In the genomic region with DNA sequence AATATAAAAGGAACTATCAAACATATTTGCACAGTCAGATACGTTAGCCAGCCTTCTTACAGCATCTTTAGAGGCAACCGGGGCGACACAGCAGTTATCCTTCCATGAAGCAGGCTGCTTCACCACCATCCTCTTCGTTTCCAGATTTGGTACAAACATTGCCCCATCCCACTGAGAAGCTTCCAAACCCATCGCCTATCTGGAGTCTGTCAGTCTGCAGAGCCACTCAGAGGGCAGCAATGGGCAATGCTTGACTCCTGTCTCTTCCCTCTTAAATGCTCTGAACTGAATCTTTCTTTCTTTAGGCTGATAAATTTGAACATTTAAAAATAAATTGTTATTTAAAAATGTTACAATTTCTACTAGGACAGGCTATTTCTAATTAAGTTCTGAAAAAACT, we compare ENCODE assay signal across 26 mouse cellular contexts. TPM values are rescaled to one million over a fixed set of nuclear protein-coding genes. Genes with fewer than 3 reads are reported as not detected.
DNase-seq lines count a peak whose midpoint lies in the region; ATAC-seq lines count a peak whose summit lies in the region.
"Had no signal": no experiment of that assay in that cellular context is flagged by ENCODE, and none has a peak within 500 bp of the region (broad histone marks: within the 10 kb centered on the region; RNA-seq: fewer than 3 reads in every experiment).

No protein-coding gene starts in this region.

- no peak overlapping the region for H3K4me2 ChIP-seq in forebrain, embryonic 12.5 days
- no peak overlapping the region for H3K4me2 ChIP-seq in midbrain, embryonic 11.5 days
- no peak overlapping the region for H3K4me2 ChIP-seq in midbrain, embryonic 15.5 days

- H3K4me3 ChIP-seq in forebrain, embryonic 10.5 days, result no peak overlapping the region
- H3K4me3 ChIP-seq in forebrain, embryonic 12.5 days (replicated peaks), result no peak overlapping the region
- H3K4me3 ChIP-seq in heart, embryonic 10.5 days, result no peak overlapping the region
- H3K4me3 ChIP-seq in midbrain, embryonic 11.5 days (ENCODE audit: low read depth, low read length), result no peak overlapping the region
- H3K4me3 ChIP-seq in midbrain, embryonic 15.5 days, result no peak overlapping the region
- H3K4me3 ChIP-seq: embryonic facial prominence, embryonic 12.5 days; forebrain, embryonic 13.5 days; forebrain, embryonic 15.5 days had no signal

- H3K4me1 ChIP-seq in forebrain, embryonic 10.5 days, result peaks cover 34% of the 10 kb centered on the region
- peaks cover 12% of the 10 kb centered on the region for H3K4me1 ChIP-seq in forebrain, embryonic 12.5 days
- H3K4me1 ChIP-seq in heart, embryonic 10.5 days, result peaks cover 15% of the 10 kb centered on the region
- H3K4me1 ChIP-seq in midbrain, embryonic 11.5 days (ENCODE audit: control insufficient read depth, insufficient read depth, low read length), result peaks cover 7% of the 10 kb centered on the region; the same call in 1 of the 2 replicates
- peaks cover 7% of the 10 kb centered on the region; the same call in 1 of the 2 replicates for H3K4me1 ChIP-seq in midbrain, embryonic 15.5 days

- DNase-seq in forebrain, embryonic 10.5 days (ENCODE audit: extremely low spot score, low spot score), result peak; percentile 13
- peak; percentile 22 for DNase-seq in heart, embryonic 10.5 days (ENCODE audit: low spot score)
- no peak for DNase-seq in heart, postnatal 14 days
- peak; percentile 81 for DNase-seq in midbrain, embryonic 11.5 days (ENCODE audit: low spot score, missing footprints)
- DNase-seq: adrenal gland, adult 8-10 months; adrenal gland, postnatal 14 days; adrenal gland, postnatal 36 days; B cell, adult 2 months; cerebellum, adult 11-12 months; cerebellum, adult 2 months; cerebellum, adult 9-10 months; cerebellum, postnatal 10 days; cerebellum, postnatal 25 days; forebrain, postnatal 0 days had no signal

- WGBS in forebrain, embryonic 10.5 days, result 87% methylated on average over 5 of the region's 5 CpGs
- WGBS in forebrain, embryonic 12.5 days, result 89% methylated on average over 5 of the region's 5 CpGs
- WGBS in heart, embryonic 10.5 days, result 86% methylated on average over 5 of the region's 5 CpGs
- 89% methylated on average over 5 of the region's 5 CpGs for WGBS in midbrain, embryonic 11.5 days
- 84% methylated on average over 5 of the region's 5 CpGs for WGBS in midbrain, embryonic 15.5 days

- no peaks in the 10 kb centered on the region for H3K9me3 ChIP-seq in forebrain, embryonic 10.5 days
- no peaks in the 10 kb centered on the region for H3K9me3 ChIP-seq in forebrain, embryonic 12.5 days
- no peaks in the 10 kb centered on the region for H3K9me3 ChIP-seq in heart, embryonic 10.5 days
- no peaks in the 10 kb centered on the region for H3K9me3 ChIP-seq in midbrain, embryonic 11.5 days (ENCODE audit: control insufficient read depth, low read length)
- no peaks in the 10 kb centered on the region for H3K9me3 ChIP-seq in midbrain, embryonic 15.5 days
- H3K9me3 ChIP-seq: embryonic facial prominence, embryonic 10.5 days; embryonic facial prominence, embryonic 12.5 days; forebrain, embryonic 13.5 days; forebrain, embryonic 15.5 days; G1E had no signal

- H3K9ac ChIP-seq in forebrain, embryonic 12.5 days, result no peak overlapping the region
- H3K9ac ChIP-seq in midbrain, embryonic 11.5 days (ENCODE audit: low read length), result no peak overlapping the region
- no peak overlapping the region for H3K9ac ChIP-seq in midbrain, embryonic 15.5 days
- H3K9ac ChIP-seq: embryonic facial prominence, embryonic 12.5 days; forebrain, embryonic 15.5 days had no signal

- no peak overlapping the region for H3K27ac ChIP-seq in forebrain, embryonic 10.5 days
- H3K27ac ChIP-seq in forebrain, embryonic 12.5 days, result no peak overlapping the region
- H3K27ac ChIP-seq in heart, embryonic 10.5 days, result no peak overlapping the region
- no peak overlapping the region for H3K27ac ChIP-seq in midbrain, embryonic 11.5 days (ENCODE audit: low read depth, low read length)
- no peak overlapping the region for H3K27ac ChIP-seq in midbrain, embryonic 15.5 days
- H3K27ac ChIP-seq: embryonic facial prominence, embryonic 10.5 days; embryonic facial prominence, embryonic 12.5 days; forebrain, embryonic 13.5 days; forebrain, embryonic 15.5 days had no signal

- ATAC-seq in forebrain, embryonic 12.5 days (ENCODE audit: low FRiP score), result no peak
- no peak for ATAC-seq in midbrain, embryonic 11.5 days (ENCODE audit: low FRiP score)
- ATAC-seq in midbrain, embryonic 15.5 days (replicated peaks), result no peak
- ATAC-seq: activated CD4-positive, CD25-positive, alpha-beta regulatory T cell, adult 4 months; CD4-positive, CD25-positive, alpha-beta regulatory T cell, adult 4 months; Patski had no signal

- intact Hi-C loops in heart, postnatal 14 days (cut with DNase I), result no loop called here

- H3K27me3 ChIP-seq in forebrain, embryonic 10.5 days (ENCODE audit: poor library complexity, severe bottlenecking), result 0 out of 2 replicates have a peak, but pooled peaks cover 3% of the 10 kb centered on the region
- H3K27me3 ChIP-seq in forebrain, embryonic 12.5 days, result no peaks in the 10 kb centered on the region
- 0 out of 2 replicates have a peak, but pooled peaks cover 6% of the 10 kb centered on the region for H3K27me3 ChIP-seq in heart, embryonic 10.5 days (ENCODE audit: insufficient read depth, poor library complexity, severe bottlenecking)
- no peaks in the 10 kb centered on the region for H3K27me3 ChIP-seq in midbrain, embryonic 11.5 days (ENCODE audit: control insufficient read depth, insufficient read depth, low read length)
- H3K27me3 ChIP-seq in midbrain, embryonic 15.5 days (replicated peaks), result no peaks in the 10 kb centered on the region
- H3K27me3 ChIP-seq: CH12.LX; forebrain, embryonic 13.5 days; forebrain, embryonic 15.5 days; Patski had no signal

- H3K36me3 ChIP-seq in forebrain, embryonic 10.5 days (replicated peaks), result peaks cover 30% of the 10 kb centered on the region
- peaks cover 21% of the 10 kb centered on the region for H3K36me3 ChIP-seq in forebrain, embryonic 12.5 days (replicated peaks)
- H3K36me3 ChIP-seq in heart, embryonic 10.5 days, result peaks cover 26% of the 10 kb centered on the region
- H3K36me3 ChIP-seq in midbrain, embryonic 11.5 days (ENCODE audit: control insufficient read depth, insufficient read depth, low read length), result peaks cover 4% of the 10 kb centered on the region; the same call in 1 of the 2 replicates
- 0 out of 2 replicates have a peak, but pooled peaks cover 6% of the 10 kb centered on the region for H3K36me3 ChIP-seq in midbrain, embryonic 15.5 days (replicated peaks)

RNA-seq across cellular contexts. Expression of gene Tcfl5, which starts 15.9 kb away (rescaled TPM):
- 0.20 and 0.30 TPM in 2 replicates for polyA plus RNA-seq in forebrain, embryonic 10.5 days (2016; fragmentation: Nextera tagmentation; extraction: Ambion mirVana)
- polyA plus RNA-seq in forebrain, embryonic 12.5 days (2016; fragmentation: Nextera tagmentation; extraction: Ambion mirVana), result 0.15 and 0.26 TPM in 2 replicates
- 0.06 and 0.20 TPM in 2 replicates for polyA plus RNA-seq in heart, embryonic 10.5 days (2016; fragmentation: Nextera tagmentation; extraction: Ambion mirVana)
- under 1 TPM in 1 of 2 experiments, not detected in 1; 0.12 TPM for total RNA-seq in heart, postnatal 14 days (2021)
- 0.18 and 0.23 TPM in 2 replicates for polyA plus RNA-seq in midbrain, embryonic 11.5 days (2014; fragmentation: Nextera tagmentation; extraction: Ambion mirVana)
- polyA plus RNA-seq in midbrain, embryonic 15.5 days (2015; fragmentation: Nextera tagmentation; extraction: Ambion mirVana), result 0.30 and 0.43 TPM in 2 replicates
- total RNA-seq: adrenal gland, adult 18-20 months; adrenal gland, adult 8-10 months; adrenal gland, postnatal 14 days; adrenal gland, postnatal 36 days; CH12.LX had no signal
- polyA plus RNA-seq: activated CD4-positive, CD25-positive, alpha-beta regulatory T cell, adult 4 months; forebrain, embryonic 13.5 days; G1E; Patski had no signal

RNA-seq across cellular contexts. Expression of gene Dido1, which starts 51.4 kb away (rescaled TPM):
- polyA plus RNA-seq in forebrain, embryonic 10.5 days (2016; fragmentation: Nextera tagmentation; extraction: Ambion mirVana), result 33.8 and 34.3 TPM in 2 replicates
- polyA plus RNA-seq in forebrain, embryonic 12.5 days (2016; fragmentation: Nextera tagmentation; extraction: Ambion mirVana), result 42.2 and 42.7 TPM in 2 replicates
- polyA plus RNA-seq in heart, embryonic 10.5 days (2016; fragmentation: Nextera tagmentation; extraction: Ambion mirVana), result 23.8 and 26.0 TPM in 2 replicates
- 10 to 100 TPM; 39.0 to 39.7 TPM for total RNA-seq in heart, postnatal 14 days (2021)
- 28.8 and 30.5 TPM in 2 replicates for polyA plus RNA-seq in midbrain, embryonic 11.5 days (2014; fragmentation: Nextera tagmentation; extraction: Ambion mirVana)
- polyA plus RNA-seq in midbrain, embryonic 15.5 days (2015; fragmentation: Nextera tagmentation; extraction: Ambion mirVana), result 29.0 and 30.1 TPM in 2 replicates

RNA-seq across cellular contexts. Expression of gene Gid8, which starts 51.5 kb away (rescaled TPM):
- polyA plus RNA-seq in forebrain, embryonic 10.5 days (2016; fragmentation: Nextera tagmentation; extraction: Ambion mirVana), result 46.8 and 47.7 TPM in 2 replicates
- 52.0 and 54.7 TPM in 2 replicates for polyA plus RNA-seq in forebrain, embryonic 12.5 days (2016; fragmentation: Nextera tagmentation; extraction: Ambion mirVana)
- polyA plus RNA-seq in heart, embryonic 10.5 days (2016; fragmentation: Nextera tagmentation; extraction: Ambion mirVana), result 44.6 and 50.3 TPM in 2 replicates
- 10 to 100 TPM; 64.7 to 69.6 TPM for total RNA-seq in heart, postnatal 14 days (2021)
- 63.3 and 63.4 TPM in 2 replicates for polyA plus RNA-seq in midbrain, embryonic 11.5 days (2014; fragmentation: Nextera tagmentation; extraction: Ambion mirVana)
- polyA plus RNA-seq in midbrain, embryonic 15.5 days (2015; fragmentation: Nextera tagmentation; extraction: Ambion mirVana), result 56.1 and 60.7 TPM in 2 replicates

Comparison
In these comparisons a context has a peak if more than half of its experiments do, and no peak if none do; other contexts are left out.
1. DNase-seq: peak in forebrain, embryonic 10.5 days (single experiment), heart, embryonic 10.5 days (single experiment) and midbrain, embryonic 11.5 days (single experiment); none in heart, postnatal 14 days (0 of 2).